Mouse (Mus musculus): ENCODE data around the gene Slc25a45. TPM values are rescaled to one million over a fixed set of nuclear protein-coding genes. Genes with fewer than 3 reads are reported as not detected.
A peak's percentile ranks its signal among the peaks of the same experiment; 100 is the strongest.

Gene Slc25a45
- polyA plus RNA-seq, 1 experiment from 2014 or later = 5.6 TPM

- WGBS = 60% methylated on average over 4 of the region's 4 CpGs
- Histone ChIP-seq H3K27ac (no peak overlapping the region), H3K27me3 (no peaks in the 10 kb centered on the region), H3K9me3 (no peaks in the 10 kb centered on the region), H3K4me1 (no peaks in the 10 kb centered on the region), H3K36me3 (no peaks in the 10 kb centered on the region), H3K4me2 (no peak overlapping the region), H3K9ac (no peak overlapping the region), H3K4me3 (no peak overlapping the region)
- no peak for ATAC-seq (ENCODE audit: borderline replicate concordance, extremely low read depth, low FRiP score, low TSS enrichment)
These were observed 8.2 kb downstream of the Slc25a45 start for GRCm38 (mm10) chr19:5885838-5886237.

- no peaks in the 10 kb centered on the region for H3K36me3 ChIP-seq
- no peak overlapping the region for H3K4me3 ChIP-seq
These were observed 9.7 kb downstream of the Slc25a45 start for GRCm38 (mm10) chr19:5887234-5887815.

DNA sequence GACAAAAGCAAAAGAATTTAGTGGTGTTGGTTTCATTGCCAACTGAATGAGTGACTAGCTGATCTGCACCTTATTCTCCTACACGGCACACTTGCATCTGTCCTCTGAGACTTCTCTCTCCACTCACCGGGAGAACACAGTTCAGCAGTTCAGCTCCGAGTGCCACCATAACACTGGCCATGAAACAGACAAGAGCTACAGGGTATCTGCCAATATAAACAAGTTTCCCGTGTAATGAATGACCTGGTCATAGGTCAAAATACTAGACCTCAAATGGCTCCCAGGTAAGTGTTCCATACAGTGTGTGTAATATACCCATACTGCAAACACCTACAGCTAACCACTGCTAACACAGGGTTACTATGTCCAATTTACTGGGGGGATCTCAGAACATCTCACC lies 11.6 kb downstream of the Slc25a45 start:
- WGBS = 46% methylated on average over 4 of the region's 4 CpGs
- no peak for ATAC-seq (ENCODE audit: borderline replicate concordance, extremely low read depth, low FRiP score, low TSS enrichment)
- no peak overlapping the region for H3K4me3 ChIP-seq

More at GRCm38 (mm10) chr19:5887234-5887815, 9.7 kb downstream of the Slc25a45 start:
- 60% methylated on average over 3 of the region's 3 CpGs for WGBS
- ATAC-seq (ENCODE audit: borderline replicate concordance, extremely low read depth, low FRiP score, low TSS enrichment) = no peak
- H3K27ac ChIP-seq = no peak overlapping the region
- H3K9me3 ChIP-seq = no peaks in the 10 kb centered on the region
- no peak overlapping the region for H3K9ac ChIP-seq
- H3K4me1 ChIP-seq = 0 out of 2 replicates have a peak, but pooled peaks cover 3% of the 10 kb centered on the region
- no peak overlapping the region for H3K4me2 ChIP-seq
- H3K27me3 ChIP-seq = no peaks in the 10 kb centered on the region

GRCm38 (mm10) chr19:5891521-5892258 lies 14.1 kb downstream of the Slc25a45 start:
- no peak overlapping the region for H3K27ac ChIP-seq
- H3K9me3 ChIP-seq = no peaks in the 10 kb centered on the region
- no peak overlapping the region for H3K9ac ChIP-seq
- 87% methylated on average over 12 of the region's 12 CpGs for WGBS
- no peak overlapping the region for H3K4me2 ChIP-seq
- no peaks in the 10 kb centered on the region for H3K27me3 ChIP-seq
- peaks cover 22% of the 10 kb centered on the region for H3K4me1 ChIP-seq
- H3K36me3 ChIP-seq = peaks cover 15% of the 10 kb centered on the region
- H3K4me3 ChIP-seq = no peak overlapping the region
- no peak for ATAC-seq (ENCODE audit: borderline replicate concordance, extremely low read depth, low FRiP score, low TSS enrichment)

More for the DNA sequence above, 11.6 kb downstream of the Slc25a45 start:
- no peak overlapping the region for H3K27ac ChIP-seq
- no peaks in the 10 kb centered on the region for H3K27me3 ChIP-seq
- no peaks in the 10 kb centered on the region for H3K9me3 ChIP-seq
- H3K36me3 ChIP-seq = no peaks in the 10 kb centered on the region
- no peak overlapping the region for H3K4me2 ChIP-seq
- H3K9ac ChIP-seq = no peak overlapping the region
- H3K4me1 ChIP-seq = peaks cover 16% of the 10 kb centered on the region

DNA sequence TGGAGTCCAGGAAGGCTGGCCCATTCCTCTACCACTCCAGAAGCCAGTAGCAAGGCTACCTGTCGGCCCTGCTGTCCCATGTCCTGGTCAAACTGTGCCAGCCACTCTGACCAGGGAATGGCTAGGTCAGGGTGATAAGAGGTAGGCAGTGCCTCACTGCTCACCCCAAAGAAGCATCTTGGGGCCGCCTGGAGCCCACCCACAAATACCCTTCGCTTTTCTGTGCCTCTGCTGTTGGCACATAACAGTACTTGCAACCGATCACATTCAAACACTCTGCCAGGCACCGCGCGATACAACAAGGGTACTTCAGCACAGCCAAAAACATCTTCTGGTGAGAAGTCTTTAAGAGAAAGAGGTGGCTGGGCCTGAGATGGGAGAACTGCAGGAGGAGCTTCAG lies 14.7 kb downstream of the Slc25a45 start:
- H3K4me2 ChIP-seq = no peak overlapping the region
- ATAC-seq (ENCODE audit: borderline replicate concordance, extremely low read depth, low FRiP score, low TSS enrichment) = no peak
- 84% methylated on average over 7 of the region's 7 CpGs for WGBS

GRCm38 (mm10) chr19:5892735-5893134 lies 15.1 kb downstream of the Slc25a45 start:
- Histone ChIP-seq H3K27me3 (no peaks in the 10 kb centered on the region), H3K9ac (no peak overlapping the region), H3K9me3 (no peaks in the 10 kb centered on the region), H3K27ac (no peak overlapping the region), H3K4me1 (peaks cover 22% of the 10 kb centered on the region), H3K4me3 (peak overlapping the region; percentile 62), H3K4me2 (peak overlapping the region; percentile 96), H3K36me3 (peaks cover 24% of the 10 kb centered on the region)
- no peak for ATAC-seq (ENCODE audit: borderline replicate concordance, extremely low read depth, low FRiP score, low TSS enrichment)
- WGBS = 92% methylated on average over 13 of the region's 13 CpGs

More for the DNA sequence above, 14.7 kb downstream of the Slc25a45 start:
- H3K4me3 ChIP-seq = no peak overlapping the region
- H3K9me3 ChIP-seq = no peaks in the 10 kb centered on the region
- H3K36me3 ChIP-seq = peaks cover 19% of the 10 kb centered on the region
- peaks cover 22% of the 10 kb centered on the region for H3K4me1 ChIP-seq
- H3K9ac ChIP-seq = no peak overlapping the region
- no peaks in the 10 kb centered on the region for H3K27me3 ChIP-seq
- no peak overlapping the region for H3K27ac ChIP-seq

DNA sequence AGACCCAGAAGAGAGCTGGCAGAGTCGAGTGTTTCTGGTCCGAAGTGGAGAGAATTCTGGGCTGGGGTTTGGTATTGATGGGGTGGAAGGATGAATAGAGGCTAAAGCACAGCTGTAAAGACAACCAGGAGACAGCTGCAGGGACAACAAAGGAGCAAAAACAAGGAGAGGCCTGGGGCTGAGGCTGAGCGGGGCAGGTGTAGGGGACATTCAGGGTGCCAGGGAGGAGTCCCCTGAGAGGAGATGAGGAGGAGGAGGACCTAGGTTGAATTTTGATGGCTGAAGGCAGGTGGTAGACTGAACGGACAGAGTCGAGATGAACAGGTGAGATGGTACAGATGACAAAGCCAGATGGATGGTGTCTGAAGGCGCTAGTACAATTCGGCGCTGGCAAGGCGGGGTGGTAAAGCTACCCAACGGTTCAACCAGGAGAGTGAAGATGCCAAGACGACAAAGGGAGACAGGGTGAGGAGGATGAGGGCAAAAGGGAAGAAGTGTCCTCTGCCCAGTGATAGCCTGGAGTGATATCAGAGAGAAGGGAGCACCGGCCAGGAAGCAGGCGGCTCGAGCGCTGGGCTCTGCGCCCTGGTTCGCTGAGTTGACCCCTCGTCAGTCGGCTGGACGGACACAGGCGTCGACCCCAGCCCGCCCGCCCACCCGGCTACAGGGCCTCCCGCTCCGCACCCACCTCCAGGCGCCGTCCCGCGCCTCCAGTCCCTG lies 15.8 kb downstream of the Slc25a45 start:
- peak overlapping the region; percentile 61 for H3K27ac ChIP-seq
- H3K9ac ChIP-seq = peak overlapping the region; percentile 73

DNA sequence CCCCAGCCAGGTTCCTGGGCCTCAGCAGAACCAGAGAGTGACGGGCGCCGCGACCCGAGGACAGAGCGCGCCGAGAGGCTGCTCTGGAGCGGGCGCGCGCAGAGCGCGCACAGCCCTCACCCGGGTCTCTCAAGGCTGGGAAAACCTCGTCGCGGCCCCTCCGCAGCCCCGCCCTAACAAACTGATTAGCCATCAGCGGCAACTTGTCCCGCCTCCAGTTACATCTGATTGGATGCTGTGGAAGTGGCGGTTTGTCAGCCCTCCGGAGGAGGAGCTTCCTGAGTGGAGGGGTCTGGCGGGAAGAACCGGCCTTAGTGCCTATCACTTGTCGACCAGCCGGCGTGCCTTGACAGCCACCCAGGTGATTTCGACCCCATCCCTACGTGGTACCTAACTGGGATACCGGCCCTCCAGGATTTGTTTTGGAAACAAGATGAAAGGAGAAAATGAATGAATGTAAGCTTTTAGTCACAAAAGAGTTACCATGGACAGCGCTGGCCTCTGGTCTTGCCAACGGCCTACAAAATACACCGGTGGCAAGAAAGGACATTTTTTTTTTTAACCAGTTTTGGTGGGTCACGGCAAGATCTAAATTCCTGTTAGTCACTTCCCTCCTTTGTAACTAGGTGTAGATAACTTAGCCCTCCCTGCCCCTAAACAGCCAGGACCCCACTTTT lies 16.5 kb downstream of the Slc25a45 start, which contains the start of gene Tigd3:
TSS of gene Tigd3 (minus strand) at position 148 of the 677 bp plus-strand sequence.
- H3K36me3 ChIP-seq = peaks cover 32% of the 10 kb centered on the region
- H3K9me3 ChIP-seq = no peaks in the 10 kb centered on the region
- ATAC-seq (ENCODE audit: borderline replicate concordance, extremely low read depth, low FRiP score, low TSS enrichment) = peak; percentile 96
- WGBS = 2% methylated on average over 36 of the region's 36 CpGs
- H3K27ac ChIP-seq = peak within 1 kb of the TSS; percentile 61
- H3K4me1 ChIP-seq = peaks cover 22% of the 10 kb centered on the region
- peak within 1 kb of the TSS; percentile 96 for H3K4me2 ChIP-seq
- no peaks in the 10 kb centered on the region for H3K27me3 ChIP-seq
- H3K4me3 ChIP-seq = peak within 1 kb of the TSS; percentile 62
- H3K9ac ChIP-seq = peak within 1 kb of the TSS; percentile 73

More for the DNA sequence above, 15.8 kb downstream of the Slc25a45 start:
- Histone ChIP-seq H3K4me3 (peak overlapping the region; percentile 62), H3K4me1 (peaks cover 22% of the 10 kb centered on the region), H3K36me3 (peaks cover 27% of the 10 kb centered on the region), H3K27me3 (no peaks in the 10 kb centered on the region), H3K4me2 (peak overlapping the region; percentile 96), H3K9me3 (no peaks in the 10 kb centered on the region)
- 6% methylated on average over 31 of the region's 31 CpGs for WGBS
- peak; percentile 12; the same call in 1 of the 2 replicates for ATAC-seq (ENCODE audit: borderline replicate concordance, extremely low read depth, low FRiP score, low TSS enrichment)

DNA sequence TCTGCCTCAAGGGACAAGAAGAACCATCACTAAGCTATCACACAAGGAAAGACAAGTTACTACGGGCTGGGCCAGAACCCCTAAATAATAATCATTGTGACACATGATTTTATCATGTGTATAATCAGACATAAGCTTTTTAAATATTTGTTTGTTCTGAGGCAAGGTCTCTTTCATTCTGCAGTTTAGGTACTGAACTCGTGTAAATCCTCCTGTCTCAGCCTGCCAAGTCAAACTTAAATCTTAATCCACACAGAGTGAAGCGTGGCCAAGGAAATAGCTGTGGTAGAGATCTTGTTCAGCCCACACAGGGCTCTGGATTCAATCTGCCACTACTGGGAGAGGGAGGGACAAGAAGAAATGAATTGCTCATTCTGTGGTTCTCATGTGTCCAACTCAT lies 29.7 kb downstream of the Slc25a45 start:
- H3K36me3 ChIP-seq = peaks cover 52% of the 10 kb centered on the region
- WGBS = 83% methylated on average over 3 of the region's 3 CpGs

DNA sequence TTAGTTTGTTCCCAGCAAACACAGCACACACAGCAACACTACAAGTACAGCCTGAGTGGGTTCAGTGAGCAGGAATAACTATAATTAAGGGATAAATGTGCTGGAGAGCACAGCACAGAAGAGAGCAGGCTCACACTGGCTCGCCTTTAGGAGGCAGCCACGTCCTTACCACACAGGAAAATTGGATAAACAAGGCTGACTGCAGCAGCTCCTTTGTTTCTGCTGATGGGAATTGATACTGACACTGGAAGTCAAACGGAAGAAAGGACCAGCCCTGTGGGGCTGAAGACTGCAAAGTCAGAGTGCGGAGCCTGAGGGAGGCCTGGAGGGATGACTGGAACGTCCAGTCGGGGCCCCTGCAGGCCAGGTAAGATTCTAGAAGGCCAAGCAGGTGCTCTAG lies 32.6 kb downstream of the Slc25a45 start:
- no peaks in the 10 kb centered on the region for H3K9me3 ChIP-seq
- peaks cover 27% of the 10 kb centered on the region for H3K36me3 ChIP-seq
- H3K27ac ChIP-seq = no peak overlapping the region
- peak overlapping the region; percentile 14 for H3K9ac ChIP-seq
- H3K4me1 ChIP-seq = peaks cover 28% of the 10 kb centered on the region
- H3K27me3 ChIP-seq = no peaks in the 10 kb centered on the region
- H3K4me2 ChIP-seq = peak overlapping the region; percentile 64
- WGBS = 49% methylated on average over 6 of the region's 6 CpGs
- peak overlapping the region; percentile 13; the same call in 1 of the 2 replicates for H3K4me3 ChIP-seq
- ATAC-seq (ENCODE audit: borderline replicate concordance, extremely low read depth, low FRiP score, low TSS enrichment) = no peak

More for the DNA sequence above, 29.7 kb downstream of the Slc25a45 start:
- H3K9me3 ChIP-seq = no peaks in the 10 kb centered on the region
- peaks cover 20% of the 10 kb centered on the region for H3K4me1 ChIP-seq
- no peak overlapping the region for H3K9ac ChIP-seq
- H3K27ac ChIP-seq = no peak overlapping the region
- H3K4me2 ChIP-seq = no peak overlapping the region
- ATAC-seq (ENCODE audit: borderline replicate concordance, extremely low read depth, low FRiP score, low TSS enrichment) = no peak
- H3K27me3 ChIP-seq = no peaks in the 10 kb centered on the region
- H3K4me3 ChIP-seq = no peak overlapping the region

GRCm38 (mm10) chr19:5911430-5912102 lies 34.0 kb downstream of the Slc25a45 start:
- H3K9me3 ChIP-seq = no peaks in the 10 kb centered on the region
- ATAC-seq (ENCODE audit: borderline replicate concordance, extremely low read depth, low FRiP score, low TSS enrichment) = no peak
- WGBS = 3% methylated on average over 14 of the region's 14 CpGs

More at GRCm38 (mm10) chr19:5911430-5912102, 34.0 kb downstream of the Slc25a45 start:
- Histone ChIP-seq H3K4me2 (peak overlapping the region; percentile 64), H3K9ac (peak overlapping the region; percentile 99), H3K4me3 (peak overlapping the region; percentile 90), H3K27ac (peak overlapping the region; percentile 84), H3K4me1 (peaks cover 28% of the 10 kb centered on the region), H3K27me3 (no peaks in the 10 kb centered on the region), H3K36me3 (peaks cover 16% of the 10 kb centered on the region)
